Mouse (Mus musculus) liver, embryonic 12.5 days (tissue): ENCODE data around the gene Efr3b. TPM values are rescaled to one million over a fixed set of nuclear protein-coding genes. Genes with fewer than 3 reads are reported as not detected.
"Not testable (repeated sequence)": the region's sequence is repeated elsewhere in the genome, so short reads cannot be mapped to it uniquely, and the experiment has no call there.

Experiments used
- ATAC-seq: fragments of 200-750 bp; cut with Nextera tagmentation; 2 replicates; pipeline ENCODE4 v1.8.0; 2017; ENCODE audit warnings: moderate number of reproducible peaks, mild to moderate bottlenecking, moderate library complexity
- H3K27ac ChIP-seq: fragments of 300-500 bp; sonication (generic); 2 replicates; pipeline ENCODE4 v1.5.1; 2016; ENCODE audit warnings: mild to moderate bottlenecking
- H3K27me3 ChIP-seq: fragments of 300-500 bp; sonication (generic); replicated peaks from 2 replicates; pipeline ENCODE4 v1.6.1; 2016; ENCODE audit warnings: mild to moderate bottlenecking, moderate library complexity
- H3K36me3 ChIP-seq: fragments of 300-500 bp; sonication (generic); 2 replicates; pipeline ENCODE4 v1.6.1; 2016; ENCODE audit warnings: mild to moderate bottlenecking, moderate library complexity
- H3K4me1 ChIP-seq: fragments of 300-500 bp; sonication (generic); 2 replicates; pipeline ENCODE4 v1.6.1; 2016
- H3K4me2 ChIP-seq: fragments of 300-500 bp; sonication (generic); 2 replicates; pipeline ENCODE4 v1.6.1; 2016; ENCODE audit warnings: mild to moderate bottlenecking, moderate library complexity
- H3K4me3 ChIP-seq: fragments of 300-500 bp; sonication (generic); 2 replicates; pipeline ENCODE4 v1.5.1; 2016; ENCODE audit warnings: mild to moderate bottlenecking, moderate library complexity
- H3K9ac ChIP-seq: fragments of 300-500 bp; sonication (generic); 2 replicates; pipeline ENCODE4 v1.6.1; 2016; ENCODE audit warnings: mild to moderate bottlenecking, moderate library complexity
- H3K9me3 ChIP-seq: fragments of 300-500 bp; sonication (generic); replicated peaks from 2 replicates; pipeline ENCODE4 v1.6.1; 2016; ENCODE audit warnings: mild to moderate bottlenecking, moderate library complexity
- WGBS: fragments of 180-500 bp; shearing (Covaris S2); methylation state at CpG from one replicate; pipeline ENCODE4 v1.1.7; 2016; ENCODE audit not compliant: insufficient replicate concordance; 5-methylcytosine and 5-hydroxymethylcytosine counted together
- polyA plus RNA-seq: library from polyadenylated mRNA; unstranded; fragments of >200 nt; fragmentation: Nextera tagmentation; extraction: Ambion mirVana; gene quantifications from 2 replicates; pipeline ENCODE4 v1.2.1, GENCODE M21; 2016

The Efr3b gene
- polyA plus RNA-seq, 1 experiment from 2014 or later: 0.41 TPM

DNA sequence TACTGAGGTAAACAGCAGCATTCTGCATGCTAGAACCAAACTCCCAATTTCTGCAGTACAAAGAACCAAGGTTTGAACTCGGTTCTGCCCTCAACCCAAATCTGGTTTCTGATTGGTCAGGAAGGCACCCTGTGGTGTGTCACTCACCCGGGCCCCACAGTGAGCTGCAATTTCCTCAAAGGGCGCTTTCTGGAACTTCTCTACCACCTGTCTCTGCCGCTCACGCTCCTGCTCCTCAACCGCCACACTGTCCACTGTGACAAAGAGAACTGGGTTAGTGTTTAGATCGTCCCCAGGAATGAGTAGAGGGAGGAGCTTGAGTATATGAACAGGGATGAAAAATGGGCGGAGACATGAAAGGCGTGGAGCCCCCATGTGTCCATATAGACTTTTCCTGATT, 70.3 kb downstream of the Efr3b start:
- no peaks in the 10 kb centered on the region for H3K4me1 ChIP-seq
- WGBS: 42% methylated on average over 9 of the region's 9 CpGs

DNA sequence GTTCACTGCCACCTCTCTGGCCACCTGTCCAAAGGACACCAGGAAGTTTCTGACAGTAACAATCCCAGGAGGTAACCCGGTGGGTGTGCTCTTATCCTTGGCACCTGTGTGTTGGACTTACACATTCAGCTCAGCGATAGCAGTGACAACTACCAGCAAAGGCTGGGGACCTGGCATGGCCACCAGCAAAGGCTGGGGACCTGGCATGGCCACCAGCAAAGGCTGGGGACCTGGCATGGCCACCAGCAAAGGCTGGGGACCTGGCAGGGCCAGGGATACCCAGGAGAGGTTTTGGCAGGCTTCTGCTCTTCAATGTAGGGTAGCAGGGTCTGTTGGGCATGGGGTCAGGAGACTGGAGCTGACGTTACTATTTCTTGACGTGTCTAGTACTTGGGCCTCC, 71.5 kb downstream of the Efr3b start:
- ATAC-seq: no peak
- H3K27ac ChIP-seq: no peak overlapping the region
- no peaks in the 10 kb centered on the region for H3K4me1 ChIP-seq
- no peaks in the 10 kb centered on the region for H3K9me3 ChIP-seq
- no peak overlapping the region for H3K9ac ChIP-seq
- H3K27me3 ChIP-seq: 0 out of 2 replicates have a peak, but pooled peaks cover 6% of the 10 kb centered on the region
- H3K4me2 ChIP-seq: no peak overlapping the region
- no peaks in the 10 kb centered on the region for H3K36me3 ChIP-seq
- 71% methylated on average over 4 of the region's 4 CpGs for WGBS
- H3K4me3 ChIP-seq: no peak overlapping the region

More for the DNA sequence above, 70.3 kb downstream of the Efr3b start:
- no peak for ATAC-seq
- H3K27ac ChIP-seq: no peak overlapping the region
- no peak overlapping the region for H3K9ac ChIP-seq
- H3K4me3 ChIP-seq: no peak overlapping the region
- H3K4me2 ChIP-seq: no peak overlapping the region
- no peaks in the 10 kb centered on the region for H3K36me3 ChIP-seq
- no peaks in the 10 kb centered on the region for H3K9me3 ChIP-seq
- H3K27me3 ChIP-seq: 0 out of 2 replicates have a peak, but pooled peaks cover 6% of the 10 kb centered on the region

GRCm38 (mm10) chr12:3960553-3960952, 78.2 kb downstream of the Efr3b start:
- no peaks in the 10 kb centered on the region for H3K9me3 ChIP-seq
- no peaks in the 10 kb centered on the region for H3K36me3 ChIP-seq
- peak overlapping the region; percentile 54; the same call in 1 of the 2 replicates for H3K9ac ChIP-seq
- peak overlapping the region; percentile 62 for H3K4me3 ChIP-seq
- peaks cover 13% of the 10 kb centered on the region for H3K4me1 ChIP-seq
- peaks cover 7% of the 10 kb centered on the region; the same call in 1 of the 2 replicates for H3K27me3 ChIP-seq
- peak overlapping the region; percentile 85 for H3K4me2 ChIP-seq
- ATAC-seq: no peak
- no peak overlapping the region for H3K27ac ChIP-seq
- 44% methylated on average over 4 of the region's 4 CpGs for WGBS

DNA sequence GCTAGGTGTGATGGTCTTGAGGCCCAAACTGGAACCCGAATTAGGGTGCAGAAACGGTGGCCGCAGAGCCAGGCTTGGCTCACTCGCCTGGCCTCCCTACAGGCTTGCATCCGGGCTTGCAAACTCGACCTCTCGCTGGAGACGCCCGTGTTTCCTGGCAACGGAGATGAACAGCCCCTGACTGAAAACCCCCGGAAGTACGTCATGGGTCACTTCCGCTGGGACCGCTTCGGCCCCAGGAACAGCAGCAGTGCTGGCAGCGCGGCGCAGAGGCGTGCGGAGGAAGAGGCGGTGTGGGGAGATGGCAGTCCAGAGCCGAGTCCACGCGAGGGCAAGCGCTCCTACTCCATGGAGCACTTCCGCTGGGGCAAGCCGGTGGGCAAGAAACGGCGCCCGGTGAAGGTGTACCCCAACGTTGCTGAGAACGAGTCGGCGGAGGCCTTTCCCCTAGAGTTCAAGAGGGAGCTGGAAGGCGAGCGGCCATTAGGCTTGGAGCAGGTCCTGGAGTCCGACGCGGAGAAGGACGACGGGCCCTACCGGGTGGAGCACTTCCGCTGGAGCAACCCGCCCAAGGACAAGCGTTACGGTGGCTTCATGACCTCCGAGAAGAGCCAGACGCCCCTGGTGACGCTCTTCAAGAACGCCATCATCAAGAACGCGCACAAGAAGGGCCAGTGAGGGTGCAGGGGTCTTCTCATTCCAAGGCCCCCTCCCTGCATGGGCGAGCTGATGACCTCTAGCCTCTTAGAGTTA, 78.7 kb downstream of the Efr3b start:
- peak; percentile 76 for ATAC-seq
- peak overlapping the region; percentile 62 for H3K4me3 ChIP-seq
- peak overlapping the region; percentile 76 for H3K27ac ChIP-seq
- 2% methylated on average over 53 of the region's 53 CpGs for WGBS
- H3K36me3 ChIP-seq: no peaks in the 10 kb centered on the region
- peak overlapping the region; percentile 54 for H3K9ac ChIP-seq
- H3K4me2 ChIP-seq: peak overlapping the region; percentile 85
- no peaks in the 10 kb centered on the region for H3K9me3 ChIP-seq
- peaks cover 13% of the 10 kb centered on the region for H3K4me1 ChIP-seq
- peaks cover 13% of the 10 kb centered on the region for H3K27me3 ChIP-seq

- Histone ChIP-seq H3K36me3 (no peaks in the 10 kb centered on the region), H3K27ac (no peak overlapping the region), H3K9me3 (no peaks in the 10 kb centered on the region), H3K27me3 (peaks cover 34% of the 10 kb centered on the region), H3K4me2 (no peak overlapping the region), H3K4me3 (no peak overlapping the region), H3K9ac (no peak overlapping the region), H3K4me1 (peaks cover 13% of the 10 kb centered on the region)
- WGBS: 12% methylated on average over 3 of the region's 3 CpGs
- no peak for ATAC-seq
Observed at GRCm38 (mm10) chr12:3956351-3956750, 82.4 kb downstream of the Efr3b start.

GRCm38 (mm10) chr12:3955371-3955770, 83.3 kb downstream of the Efr3b start:
- no peak for ATAC-seq
- H3K9me3 ChIP-seq: no peaks in the 10 kb centered on the region
- no peaks in the 10 kb centered on the region for H3K36me3 ChIP-seq
- H3K4me2 ChIP-seq: no peak overlapping the region
- no peak overlapping the region for H3K4me3 ChIP-seq
- peaks cover 9% of the 10 kb centered on the region for H3K4me1 ChIP-seq
- WGBS: 30% methylated on average over 10 of the region's 10 CpGs
- no peak overlapping the region for H3K9ac ChIP-seq
- no peak overlapping the region for H3K27ac ChIP-seq
- peaks cover 34% of the 10 kb centered on the region for H3K27me3 ChIP-seq

DNA sequence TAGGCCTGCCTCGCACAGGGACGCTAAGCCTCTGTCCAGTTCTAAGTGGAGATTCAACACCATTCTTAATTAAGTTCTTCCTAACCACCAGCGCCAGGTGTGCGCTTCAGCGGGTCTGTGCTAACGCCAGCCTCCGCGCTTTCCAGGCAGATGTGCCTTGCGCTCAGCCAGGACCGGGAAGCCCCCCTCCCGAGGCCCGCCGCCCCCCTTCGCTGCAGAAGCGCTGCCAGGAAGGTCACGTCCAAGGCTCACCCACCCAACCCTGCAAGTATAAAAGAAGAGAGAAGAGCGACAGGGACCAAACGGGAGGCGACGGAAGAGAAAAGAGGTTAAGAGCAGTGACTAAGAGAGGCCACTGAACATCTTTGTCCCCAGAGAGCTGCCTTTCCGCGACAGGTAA, 84.1 kb downstream of the Efr3b start, which contains the start of gene Pomc:
Pomc (plus strand) TSS at position 301 of the 400 bp plus-strand sequence.
- no peak for ATAC-seq
- Histone ChIP-seq H3K27ac (no peak within 1 kb of the TSS), H3K27me3 (peaks cover 34% of the 10 kb centered on the region), H3K4me3 (no peak within 1 kb of the TSS), H3K9ac (no peak within 1 kb of the TSS), H3K4me1 (peaks cover 3% of the 10 kb centered on the region), H3K9me3 (no peaks in the 10 kb centered on the region), H3K36me3 (no peaks in the 10 kb centered on the region), H3K4me2 (no peak within 1 kb of the TSS)
- 26% methylated on average over 22 of the region's 22 CpGs for WGBS

- H3K4me1 ChIP-seq: no peaks in the 10 kb centered on the region
- no peak overlapping the region for H3K4me2 ChIP-seq
- WGBS: 71% methylated on average over 6 of the region's 6 CpGs
- H3K4me3 ChIP-seq: no peak overlapping the region
- H3K27me3 ChIP-seq: no peaks in the 10 kb centered on the region
- H3K9ac ChIP-seq: no peak overlapping the region
- no peaks in the 10 kb centered on the region for H3K9me3 ChIP-seq
- no peak for ATAC-seq
- H3K36me3 ChIP-seq: no peaks in the 10 kb centered on the region
- H3K27ac ChIP-seq: no peak overlapping the region
Observed at GRCm38 (mm10) chr12:3947503-3947902, 91.2 kb downstream of the Efr3b start.

- Histone ChIP-seq H3K9ac (no peak overlapping the region), H3K4me3 (no peak overlapping the region), H3K9me3 (no peaks in the 10 kb centered on the region), H3K27me3 (no peaks in the 10 kb centered on the region), H3K4me1 (no peaks in the 10 kb centered on the region), H3K36me3 (no peaks in the 10 kb centered on the region), H3K27ac (no peak overlapping the region), H3K4me2 (no peak overlapping the region)
- no peak for ATAC-seq
- WGBS: 49% methylated on average over 4 of the region's 4 CpGs
Observed at GRCm38 (mm10) chr12:3944454-3945073, 94.2 kb downstream of the Efr3b start.

DNA sequence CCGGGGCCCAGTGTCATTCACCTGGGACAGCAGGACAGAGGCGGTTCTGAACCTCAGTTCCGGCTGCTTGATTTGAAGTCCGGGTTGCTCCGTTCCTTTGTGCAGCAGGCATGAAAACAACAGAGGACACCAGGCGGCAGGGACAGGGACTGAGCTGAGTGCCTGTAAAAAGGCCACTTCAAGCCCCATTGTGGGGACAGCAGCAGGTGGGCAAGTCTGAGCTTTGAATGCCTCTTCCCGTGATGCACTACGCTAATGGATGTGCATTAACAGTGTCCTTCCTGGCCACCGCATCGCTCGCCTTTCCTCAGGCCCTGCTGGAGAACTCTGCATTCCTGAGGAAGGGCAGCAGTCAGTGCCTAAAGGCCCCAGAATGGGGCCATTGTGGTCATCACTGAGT, 96.7 kb downstream of the Efr3b start:
- Histone ChIP-seq H3K4me1 (no peaks in the 10 kb centered on the region), H3K9ac (no peak overlapping the region), H3K9me3 (no peaks in the 10 kb centered on the region), H3K4me2 (no peak overlapping the region), H3K4me3 (no peak overlapping the region), H3K27ac (no peak overlapping the region), H3K36me3 (no peaks in the 10 kb centered on the region), H3K27me3 (no peaks in the 10 kb centered on the region)
- WGBS: 53% methylated on average over 11 of the region's 11 CpGs
- ATAC-seq: no peak

GRCm38 (mm10) chr12:3930090-3930865, 108.4 kb downstream of the Efr3b start:
- H3K9me3 ChIP-seq, H3K36me3 ChIP-seq, H3K4me3 ChIP-seq, H3K27ac ChIP-seq, ATAC-seq, H3K4me1 ChIP-seq, H3K4me2 ChIP-seq, H3K9ac ChIP-seq, H3K27me3 ChIP-seq: not testable (repeated sequence)
- 83% methylated on average over 36 of the region's 47 CpGs for WGBS

- Histone ChIP-seq H3K27ac (no peak overlapping the region), H3K9ac (no peak overlapping the region), H3K27me3 (no peaks in the 10 kb centered on the region), H3K4me2 (no peak overlapping the region), H3K9me3 (no peaks in the 10 kb centered on the region), H3K4me3 (no peak overlapping the region), H3K36me3 (no peaks in the 10 kb centered on the region), H3K4me1 (no peaks in the 10 kb centered on the region)
- 68% methylated on average over 3 of the region's 3 CpGs for WGBS
- no peak for ATAC-seq
Observed at GRCm38 (mm10) chr12:3928841-3929240, 109.9 kb downstream of the Efr3b start.
